Mouse (Mus musculus): ENCODE results near the gene Epo. TPM values are rescaled to one million over a fixed set of nuclear protein-coding genes. Genes with fewer than 3 reads are reported as not detected.
A peak's percentile ranks its signal among the peaks of the same experiment; 100 is the strongest.

Epo gene
- total RNA-seq, 2 experiments from 2014 or later = not detected

DNA sequence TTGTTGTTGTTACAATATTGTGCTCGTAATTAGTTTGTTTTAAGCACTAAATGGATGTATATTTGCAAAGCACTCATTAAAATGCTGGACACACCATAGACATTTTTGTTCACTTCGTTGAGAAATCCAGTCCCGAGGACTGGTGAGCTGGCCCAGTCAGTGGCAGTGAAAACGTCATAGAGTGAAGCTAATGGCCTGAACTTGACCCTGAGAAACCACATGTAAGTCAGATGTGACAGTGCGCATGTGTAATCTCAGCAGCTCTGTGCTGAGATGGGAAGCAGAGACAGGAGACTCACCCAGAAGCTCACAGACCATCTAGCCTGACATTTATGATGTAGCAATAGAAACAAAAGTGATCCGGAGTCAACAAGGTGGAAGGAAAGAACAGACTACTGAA is 11.9 kb upstream of the Epo start:
- intact Hi-C loops (cut with DNase I) = no loop called here
- no peak for DNase-seq (ENCODE audit: low spot score in 2 of 2)

DNA sequence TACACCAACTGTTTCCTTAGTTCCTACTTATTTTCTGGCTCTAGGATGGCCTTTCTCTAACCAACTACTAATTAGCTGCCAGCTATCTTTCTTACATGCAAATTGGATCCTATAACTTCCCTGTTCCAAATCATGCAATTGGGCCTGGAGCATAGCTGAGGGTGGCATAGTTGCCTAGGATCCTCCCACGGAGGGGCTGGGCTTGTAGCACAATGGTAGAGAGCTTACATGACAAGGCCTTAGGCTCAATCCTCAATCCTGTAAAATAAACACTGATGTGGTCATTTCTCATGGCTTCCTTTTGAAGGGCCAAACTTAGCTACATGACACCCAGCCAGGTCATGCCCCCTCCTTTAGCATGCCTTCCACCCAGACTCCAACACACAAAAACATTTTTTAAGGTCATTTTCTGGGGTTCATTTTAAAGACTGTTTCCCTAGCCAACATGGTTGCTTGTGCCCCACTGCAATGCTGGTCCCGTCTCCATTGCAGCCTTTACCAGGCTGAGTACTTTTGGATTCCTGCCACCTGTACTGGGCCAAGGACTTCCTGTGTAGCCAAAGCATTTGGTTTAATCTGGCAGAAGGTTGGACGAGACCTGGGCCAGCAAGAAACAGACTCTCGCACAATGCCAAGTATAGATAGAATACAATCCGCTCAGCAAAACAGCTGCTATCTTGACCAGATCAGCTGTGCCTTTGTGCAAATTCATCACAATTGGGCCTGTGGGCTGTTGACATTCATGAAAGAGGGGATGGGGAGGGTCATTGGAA is 8.9 kb upstream of the Epo start:
- DNase-seq (ENCODE audit: low spot score in 2 of 2) = no peak
- intact Hi-C loops (cut with DNase I) = no loop called here

DNA sequence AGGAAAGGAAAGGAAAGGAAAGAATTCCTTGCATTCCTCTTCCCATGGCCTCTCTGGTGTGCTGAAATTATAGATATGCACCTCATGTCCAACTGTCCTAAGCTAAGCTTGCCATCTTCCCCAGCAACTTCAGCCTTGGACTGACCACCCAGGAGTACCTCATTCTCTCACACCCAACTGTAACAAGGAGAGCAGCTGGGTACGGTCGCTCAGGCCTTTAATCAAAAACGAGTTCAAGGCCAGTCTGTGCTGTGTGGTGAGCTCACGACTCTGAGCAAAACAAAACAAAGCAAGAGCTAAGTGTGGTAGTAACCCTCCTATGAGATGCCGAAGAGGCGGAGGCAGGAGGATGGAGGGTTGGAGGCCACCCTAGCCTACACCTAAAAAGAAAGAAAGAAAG is 7.9 kb upstream of the Epo start:
- DNase-seq (ENCODE audit: low spot score in 2 of 2) = no peak
- intact Hi-C loops (cut with DNase I) = no loop called here

DNA sequence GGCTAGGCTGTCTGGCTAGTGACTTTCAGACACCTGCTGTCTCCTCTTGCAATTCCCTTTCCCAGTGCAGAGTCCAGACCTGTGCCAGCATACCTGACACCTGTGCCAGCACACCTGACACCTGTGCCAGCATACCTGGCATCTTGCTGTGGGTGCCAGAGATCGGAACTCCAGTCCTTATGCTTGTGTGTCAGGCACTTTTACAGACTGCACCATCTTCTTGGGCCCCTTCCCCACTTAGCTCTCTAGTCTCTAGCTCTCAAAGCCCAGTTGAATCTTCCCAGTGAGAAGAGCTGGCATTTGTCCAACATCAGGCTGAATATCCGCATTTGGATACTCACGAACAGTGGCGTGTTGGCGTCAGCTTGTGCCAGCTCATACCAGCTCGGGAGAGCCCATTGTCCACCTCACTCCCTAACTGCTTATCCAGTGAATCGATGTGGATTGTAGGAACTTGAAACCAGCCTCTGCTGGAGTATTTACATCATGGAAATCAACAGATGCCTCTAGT is 6.3 kb upstream of the Epo start:
- DNase-seq (ENCODE audit: low spot score in 2 of 2) = peak; percentile 55 to 74
- intact Hi-C loops (cut with DNase I) = loop anchor here (10.0 kb wide), 1 partner anchor 505 kb away; no protein-coding TSS in a partner anchor

DNA sequence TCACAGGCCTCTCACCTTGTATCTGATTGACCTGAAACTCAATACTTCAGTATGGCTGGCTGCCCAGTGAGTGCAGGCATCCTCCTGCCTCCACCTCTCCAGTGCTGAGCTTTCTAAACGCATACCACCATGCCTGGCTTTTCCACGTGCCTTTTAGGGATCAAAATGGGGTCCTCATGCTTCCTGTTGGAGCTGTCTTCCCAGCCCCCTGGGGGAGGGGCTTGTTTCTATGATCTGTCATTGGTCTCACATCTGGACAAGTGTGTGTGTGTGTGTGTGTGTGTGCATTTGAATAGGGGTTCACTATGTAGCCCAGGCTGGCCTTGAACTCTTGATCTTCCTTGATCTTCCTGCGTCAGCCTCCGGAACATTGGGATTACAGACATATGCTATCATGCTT is 4.4 kb upstream of the Epo start:
- intact Hi-C loops (cut with DNase I) = loop anchor here (10.0 kb wide), 1 partner anchor 503 kb away; no protein-coding TSS in a partner anchor

DNA sequence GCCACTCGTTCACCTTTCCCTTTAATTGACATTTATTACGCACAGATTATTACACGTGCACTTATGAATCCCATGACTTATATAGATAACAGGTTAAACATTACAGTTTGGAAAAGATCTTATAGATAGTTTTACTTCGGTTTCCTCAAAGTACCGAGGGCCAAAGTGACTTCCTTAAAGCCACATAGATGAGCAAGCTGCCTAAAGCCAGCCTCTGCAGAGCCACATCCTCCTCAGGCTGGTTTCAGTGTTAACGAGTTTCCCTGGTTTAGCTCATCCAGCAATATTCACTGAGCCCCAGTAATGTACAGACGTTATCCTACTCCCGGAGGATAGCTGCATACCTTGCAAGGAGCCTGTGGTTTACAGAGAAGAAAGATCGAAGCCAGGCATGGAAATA is 2.3 kb upstream of the Epo start:
- no peak for DNase-seq (ENCODE audit: low spot score in 2 of 2)
- intact Hi-C loops (cut with DNase I) = loop anchor here (10.0 kb wide), 1 partner anchor 501 kb away; no protein-coding TSS in a partner anchor

More for the DNA sequence above, 4.4 kb upstream of the Epo start:
- DNase-seq (ENCODE audit: low spot score in 2 of 2) = no peak

DNA sequence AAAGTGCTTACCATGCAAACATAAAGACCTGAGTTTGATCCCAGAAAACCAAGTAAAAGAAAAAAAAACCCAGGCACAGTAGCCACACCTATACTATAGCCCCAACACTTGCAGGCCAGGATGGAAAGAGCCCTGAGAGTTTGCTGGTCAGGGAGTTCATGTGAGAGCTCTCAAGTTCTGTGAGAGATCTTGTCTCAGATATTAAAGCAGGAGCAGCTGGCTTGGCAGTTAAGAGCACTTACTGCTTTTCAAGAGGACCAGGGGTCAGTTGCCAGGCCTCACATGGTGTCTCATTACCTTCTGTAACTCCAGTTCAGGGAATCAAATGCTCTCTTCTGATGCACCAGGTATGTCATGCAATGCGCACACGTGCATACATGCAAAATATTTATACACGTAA is 1.7 kb upstream of the Epo start:
- intact Hi-C loops (cut with DNase I) = loop anchor here (5.0 to 10.0 kb wide), 2 partner anchors 223 to 500 kb away; no protein-coding TSS in a partner anchor
- DNase-seq (ENCODE audit: low spot score in 2 of 2) = no peak

DNA sequence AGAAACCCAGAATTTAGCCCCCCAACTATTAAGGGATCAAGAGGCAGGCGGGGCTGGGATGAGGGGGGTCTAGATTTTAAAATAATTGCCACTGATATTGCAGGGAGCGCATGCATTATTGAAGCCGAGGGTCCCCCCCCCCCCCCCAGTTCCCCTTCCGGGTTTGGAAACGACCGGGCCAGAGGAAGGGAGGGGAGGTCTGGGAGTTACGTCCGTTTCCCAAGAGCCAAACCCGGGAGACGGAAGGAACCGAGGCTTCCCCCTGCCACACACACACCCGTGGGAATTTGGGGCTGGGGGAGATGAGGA is 280 bp downstream of the Epo start:
- intact Hi-C loops (cut with DNase I) = loop anchor here (1.0 to 10.0 kb wide), 7 partner anchors 21 to 498 kb away; partner anchors contain the start of genes Actl6b, Fbxo24, Gm20605 and Lrch4
- no peak for DNase-seq (ENCODE audit: low spot score in 2 of 2)

DNA sequence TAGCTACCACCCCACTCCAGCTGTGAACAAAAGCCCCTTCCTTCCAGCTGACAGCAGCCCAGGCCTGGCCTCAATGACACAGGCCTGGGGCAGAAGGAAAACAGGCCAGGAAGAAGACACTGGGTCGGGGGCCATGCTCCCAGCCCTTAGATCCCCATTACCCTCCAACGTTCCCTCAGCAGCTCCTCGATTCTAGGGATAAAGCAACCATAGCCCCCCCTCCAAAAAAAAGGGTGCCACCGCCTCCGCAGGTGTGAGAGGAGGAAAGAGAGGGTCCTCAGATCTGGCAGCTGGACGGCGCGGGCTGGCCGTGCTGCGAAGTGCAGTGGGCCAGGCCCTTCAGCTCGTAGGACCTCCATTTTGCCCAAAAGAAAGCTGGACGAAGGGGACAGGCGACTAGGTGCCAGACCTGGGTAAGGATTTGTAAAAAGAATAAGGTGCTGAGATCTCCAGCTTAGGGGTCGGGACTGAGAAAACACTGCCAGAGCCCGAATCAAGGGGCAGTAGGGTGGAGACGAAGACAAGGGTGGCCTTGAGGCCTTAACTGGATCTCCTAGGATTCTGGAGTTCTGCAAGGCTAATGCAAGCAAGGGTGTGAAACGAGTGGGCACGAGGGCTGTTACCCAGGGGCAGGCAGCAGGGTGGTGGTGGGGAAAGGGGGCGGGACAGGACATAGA is 773 bp downstream of the Epo start:
- intact Hi-C loops (cut with DNase I) = loop anchor here (2.0 to 10.0 kb wide), 4 partner anchors 21 to 497 kb away; partner anchors contain the start of gene Mospd3
- DNase-seq (ENCODE audit: low spot score in 2 of 2) = peak in 1 of 2 experiments; percentile 42

DNA sequence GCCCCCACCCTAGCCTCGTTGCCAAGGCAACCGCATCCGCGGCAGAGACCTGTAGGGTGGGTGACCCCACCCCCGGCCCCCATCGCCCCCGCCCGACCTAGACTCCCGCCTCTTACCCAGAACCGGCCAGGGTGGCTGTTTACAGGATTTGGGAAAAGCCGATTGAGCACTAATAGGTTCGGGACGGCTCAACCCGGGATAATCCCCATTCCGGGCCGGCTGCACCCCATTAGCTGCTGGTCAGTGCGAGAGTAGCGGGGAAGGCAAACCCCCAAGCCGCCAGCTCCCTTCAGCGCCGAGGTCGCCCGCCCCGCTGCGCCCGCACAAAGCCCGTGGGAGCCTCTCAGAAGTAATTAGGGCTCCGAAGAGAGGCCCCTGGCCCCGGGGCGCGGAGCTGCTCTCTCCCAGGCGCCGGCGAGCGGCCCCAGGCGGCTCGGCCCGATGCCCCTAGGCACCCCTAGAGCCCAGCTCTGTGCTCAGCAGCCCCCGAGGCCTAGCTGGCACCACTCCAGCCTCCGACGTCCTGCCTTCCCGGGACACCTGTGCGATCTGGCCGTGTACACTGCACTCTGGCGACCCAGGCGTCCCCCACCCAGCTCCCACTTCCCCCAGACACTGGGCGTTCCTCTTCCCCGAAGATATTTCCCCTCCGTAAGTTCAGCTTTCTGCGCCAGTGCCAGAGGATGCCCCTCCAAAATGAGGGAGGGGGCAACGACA is 1.5 kb downstream of the Epo start:
- intact Hi-C loops (cut with DNase I) = loop anchor here (2.0 to 10.0 kb wide), 4 partner anchors 21 to 497 kb away; partner anchors contain the start of gene Mospd3

DNA sequence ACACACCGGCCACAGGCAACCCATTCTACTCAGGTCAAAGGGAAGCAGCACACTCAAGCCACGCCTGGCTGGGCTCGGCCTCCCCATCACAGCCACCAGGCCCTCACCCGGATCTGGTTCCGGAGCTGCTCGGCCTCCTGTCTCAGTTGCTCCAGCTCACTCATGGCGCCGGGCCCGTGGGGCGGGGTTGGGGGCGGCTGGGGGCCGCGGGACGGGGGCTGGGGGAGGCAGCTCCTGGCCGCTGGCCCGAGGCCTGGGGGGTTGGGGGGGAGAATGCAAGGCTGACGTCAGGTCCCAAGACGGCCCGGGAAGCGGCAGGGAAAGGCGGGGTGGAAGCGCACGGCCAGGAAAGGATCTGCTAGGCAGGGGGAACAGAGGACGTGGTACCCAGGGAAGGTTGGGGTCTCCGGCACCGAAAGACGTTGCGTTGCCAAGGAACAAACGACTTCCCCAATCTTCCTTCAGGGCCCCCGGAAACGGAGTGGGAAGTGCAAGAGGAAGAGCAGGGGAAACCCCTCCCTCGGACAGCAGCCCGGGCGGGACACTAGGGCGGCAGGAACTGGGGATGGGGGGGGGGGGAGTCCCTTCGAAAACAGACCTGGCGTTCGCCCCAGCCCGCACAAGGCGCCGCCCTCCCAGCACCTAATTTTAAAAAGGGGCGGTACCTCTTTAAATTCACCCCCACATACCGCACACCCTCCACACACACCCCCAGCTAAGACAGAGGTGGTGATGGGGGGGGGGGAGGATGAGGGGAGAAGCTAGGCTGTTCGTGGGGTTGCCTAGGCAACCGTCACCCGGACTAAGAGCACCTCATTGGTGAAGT is 2.2 kb downstream of the Epo start:
- intact Hi-C loops (cut with DNase I) = loop anchor here (5.0 to 10.0 kb wide), 2 partner anchors 226 to 496 kb away; no protein-coding TSS in a partner anchor
- DNase-seq (ENCODE audit: low spot score in 2 of 2) = peak; percentile 83 to 89

More for the DNA sequence above, 1.5 kb downstream of the Epo start:
- peak; percentile 48 to 56 for DNase-seq (ENCODE audit: low spot score in 2 of 2)

DNA sequence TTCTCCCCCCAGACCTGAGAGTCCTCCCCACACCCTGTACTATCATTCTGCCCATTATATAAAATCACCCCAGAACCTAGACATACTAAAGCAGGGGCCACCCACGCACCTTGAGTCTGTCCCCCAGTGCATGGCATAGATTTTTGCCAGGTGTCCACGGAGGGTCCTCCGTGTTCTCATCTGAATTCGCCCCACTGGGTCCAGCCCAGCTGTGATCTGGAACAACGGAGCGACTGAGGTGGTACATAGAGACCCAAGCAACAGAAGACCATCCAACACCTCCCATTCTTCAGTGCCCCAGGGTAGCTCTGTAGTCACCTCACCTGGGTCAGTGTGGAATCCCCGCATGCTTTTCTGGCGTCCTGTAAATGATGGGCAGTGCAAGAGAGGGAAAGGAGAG is 3.0 kb downstream of the Epo start:
- intact Hi-C loops (cut with DNase I) = loop anchor here (5.0 to 10.0 kb wide), 2 partner anchors 227 to 495 kb away; no protein-coding TSS in a partner anchor
- peak in 1 of 2 experiments; percentile 33 for DNase-seq (ENCODE audit: low spot score in 2 of 2)

DNA sequence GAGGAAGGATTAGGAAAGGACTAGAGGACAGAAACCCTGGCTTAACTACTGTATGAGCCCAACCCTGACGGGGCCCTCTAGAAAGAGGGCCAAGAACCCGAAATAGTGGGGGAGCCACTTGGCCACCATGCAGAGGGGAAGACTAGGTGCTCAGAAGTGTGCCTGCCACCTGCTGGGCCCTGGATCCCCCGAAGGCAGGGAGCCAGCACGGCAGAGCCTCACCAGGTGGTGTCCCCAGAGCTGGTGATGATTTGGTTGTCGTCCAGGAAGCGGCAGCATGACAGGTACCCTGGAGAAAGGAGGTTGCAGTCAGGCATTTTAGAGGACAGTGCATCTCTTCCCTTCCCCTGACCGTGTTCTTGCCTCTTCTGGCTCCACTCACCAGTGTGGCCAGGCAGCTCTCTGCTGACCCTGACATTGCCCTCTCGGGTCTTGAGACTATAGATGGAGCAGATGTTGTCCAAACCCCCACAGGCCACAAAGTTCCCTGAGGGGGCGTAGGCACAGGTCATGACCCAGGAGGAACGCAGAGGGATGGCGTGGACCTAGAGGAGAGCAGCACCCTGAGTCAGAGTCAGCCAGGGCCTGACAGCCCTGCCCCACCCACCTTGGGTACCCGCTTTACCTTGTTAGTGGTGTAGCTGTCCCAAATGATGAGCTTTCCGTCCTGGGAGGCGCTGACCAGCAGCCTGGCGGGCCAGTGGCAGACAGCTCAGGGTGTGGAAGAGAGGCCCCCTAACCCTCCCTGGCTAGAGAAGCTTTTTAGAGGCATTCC is 3.6 kb downstream of the Epo start:
- intact Hi-C loops (cut with DNase I) = no loop called here
- no peak for DNase-seq (ENCODE audit: low spot score in 2 of 2)

DNA sequence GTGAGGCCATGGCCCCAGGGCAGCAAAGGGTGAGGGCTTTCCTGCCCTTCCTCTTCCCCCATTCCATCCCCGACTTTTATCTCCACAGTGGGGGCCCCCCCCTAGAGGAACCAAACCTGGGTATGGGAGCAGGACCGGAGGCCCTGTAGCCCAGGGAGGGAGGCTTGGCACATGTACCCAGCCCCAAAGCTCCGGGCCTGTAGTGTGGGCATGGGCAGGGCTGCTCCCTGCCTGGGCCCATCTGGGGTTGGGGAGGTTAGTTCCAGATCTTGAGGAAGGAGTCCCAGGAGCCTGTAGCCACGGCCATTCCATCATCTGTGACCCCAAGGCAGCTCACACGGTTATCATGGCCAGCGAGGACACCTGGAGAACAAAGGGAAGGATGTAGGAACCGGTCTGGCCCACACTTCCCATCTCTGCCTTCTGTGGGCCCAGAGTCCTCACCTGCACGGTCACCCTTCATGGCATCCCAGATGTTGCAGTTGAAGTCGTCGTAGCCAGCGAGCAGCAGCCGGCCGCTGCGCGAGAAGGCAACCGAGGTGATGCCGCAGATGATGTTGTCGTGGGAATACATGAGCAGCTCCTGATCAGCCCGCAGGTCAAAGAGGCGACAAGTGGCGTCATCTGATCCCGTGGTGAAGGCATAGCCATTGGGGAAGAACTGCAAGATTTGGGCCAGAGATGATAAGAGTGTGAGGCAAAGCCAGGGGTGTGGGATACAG is 4.6 kb downstream of the Epo start:
- intact Hi-C loops (cut with DNase I) = no loop called here
- DNase-seq (ENCODE audit: low spot score in 2 of 2) = no peak

DNA sequence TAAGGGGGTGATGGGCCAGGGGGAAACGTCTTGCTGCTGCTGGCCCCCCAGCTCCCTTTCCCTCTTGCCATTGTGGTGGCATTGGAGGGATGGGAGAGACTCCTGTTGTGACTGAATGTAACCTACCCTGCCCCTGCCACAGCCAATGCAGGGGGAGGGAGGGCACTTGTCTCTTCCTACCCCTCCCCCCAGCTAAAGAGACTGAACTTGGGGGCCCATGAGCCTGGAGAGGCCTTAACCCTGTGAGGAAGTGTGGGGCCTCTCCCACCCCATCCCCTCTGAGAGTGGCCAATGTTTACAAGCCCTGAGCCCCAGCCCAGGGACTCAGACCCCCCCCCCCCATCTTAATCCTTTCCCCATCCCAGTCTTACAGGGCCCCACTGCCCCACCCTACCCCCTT is 5.6 kb downstream of the Epo start:
- intact Hi-C loops (cut with DNase I) = no loop called here
- DNase-seq (ENCODE audit: low spot score in 2 of 2) = no peak

DNA sequence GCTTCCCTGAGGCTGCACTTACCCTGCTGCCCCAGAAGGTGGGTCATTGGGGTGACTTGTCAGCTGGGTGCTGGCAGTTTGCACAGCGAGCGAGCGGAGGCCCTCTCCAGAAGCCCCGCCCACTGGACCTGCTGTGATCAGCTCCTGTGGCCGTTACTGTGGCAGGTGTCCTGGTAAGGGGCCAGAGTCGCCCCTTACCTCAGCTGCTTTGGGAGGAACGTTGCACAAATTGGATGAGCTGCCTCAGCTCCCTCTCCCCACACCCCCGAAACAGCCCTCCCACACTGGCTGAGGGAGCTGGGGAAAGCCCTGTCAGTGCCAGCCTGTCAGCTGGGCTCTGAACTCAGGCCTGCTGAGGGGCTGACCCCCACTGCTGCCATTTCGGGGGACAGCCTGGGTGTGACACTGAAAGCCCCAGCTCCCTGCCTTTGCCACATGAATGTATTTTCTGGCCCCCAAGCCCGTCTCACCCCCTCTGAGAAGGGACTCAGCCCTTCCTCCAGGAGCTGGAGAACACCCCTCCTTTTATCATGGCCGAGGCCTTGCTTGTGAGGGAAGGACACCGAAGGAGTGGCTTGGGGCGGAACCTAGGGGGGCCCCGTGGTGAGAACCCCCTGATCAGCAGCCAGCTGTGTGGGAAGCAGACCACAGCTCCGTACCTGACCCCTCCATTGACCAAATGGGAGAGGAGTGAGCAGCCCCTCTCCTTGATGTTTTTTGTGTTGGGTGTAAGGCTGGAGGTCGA is 6.7 kb downstream of the Epo start:
- intact Hi-C loops (cut with DNase I) = no loop called here
- DNase-seq (ENCODE audit: low spot score in 2 of 2) = peak in 1 of 2 experiments; percentile 62

DNA sequence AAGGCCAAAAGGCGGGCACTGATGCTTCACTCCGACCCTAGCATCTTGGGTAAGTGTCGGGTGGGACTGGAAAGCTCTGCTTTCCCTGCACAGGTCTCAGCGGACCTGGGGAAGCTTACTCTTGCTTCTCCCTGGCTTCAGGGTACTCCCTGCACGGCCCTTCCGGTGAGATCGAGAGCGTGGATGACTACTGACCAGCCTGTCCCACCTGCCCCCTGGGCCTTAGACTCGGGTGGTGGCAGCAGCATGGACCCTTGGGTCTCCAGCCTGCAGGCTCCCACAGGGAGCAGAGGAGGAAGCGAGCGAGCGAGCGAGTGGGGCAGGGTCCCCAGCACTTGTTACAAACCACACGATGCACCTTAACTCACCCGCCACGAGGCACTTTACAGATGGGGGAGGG is 7.5 kb downstream of the Epo start:
- DNase-seq (ENCODE audit: low spot score in 2 of 2) = no peak
- intact Hi-C loops (cut with DNase I) = no loop called here
